Mouse (Mus musculus) adrenal gland, adult 2 months (tissue): ENCODE data around the gene Qsox1. TPM values are rescaled to one million over a fixed set of nuclear protein-coding genes. Genes with fewer than 3 reads are reported as not detected.
A peak's percentile ranks its signal among the peaks of the same experiment; 100 is the strongest.

Experiments used
- DNase-seq: peaks from one replicate; pipeline ENCODE4 v3.0.0; 2021
- polyA plus RNA-seq: library from polyadenylated mRNA; depleted of rRNA; stranded (reverse); fragments of >200 nt; gene quantifications from 2 replicates; pipeline ENCODE4 v1.2.3, GENCODE M21; 2012; rRNA removed
- total RNA-seq, 2 experiments: library from RNA; stranded (reverse); gene quantifications; 2 replicates each; pipeline ENCODE4 v1.2.3; 2021

Qsox1 gene
- total and polyA plus RNA-seq, 3 experiments = 49.6 to 82.6 (median 71.8) TPM

DNA sequence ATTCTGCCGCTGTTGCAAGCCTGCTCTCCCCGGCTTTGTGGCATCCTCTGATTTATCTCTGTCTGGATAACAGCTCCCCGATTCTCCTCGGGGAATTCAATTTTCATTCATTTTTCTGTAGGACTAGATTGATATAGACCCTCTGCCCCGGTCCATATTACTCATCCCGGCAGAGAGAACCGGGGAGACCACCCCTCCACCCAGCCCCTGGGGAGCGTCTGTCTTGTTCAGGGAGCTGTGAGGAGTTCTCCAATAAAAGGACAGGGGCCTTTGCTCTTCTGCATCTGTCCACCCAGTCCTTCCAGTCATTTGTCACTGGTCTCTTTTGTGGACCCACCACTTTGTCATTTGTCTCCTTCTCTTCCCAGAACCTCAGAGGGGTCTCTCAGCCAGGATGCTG is 65.7 kb downstream of the Qsox1 start:
- no peak for DNase-seq

DNA sequence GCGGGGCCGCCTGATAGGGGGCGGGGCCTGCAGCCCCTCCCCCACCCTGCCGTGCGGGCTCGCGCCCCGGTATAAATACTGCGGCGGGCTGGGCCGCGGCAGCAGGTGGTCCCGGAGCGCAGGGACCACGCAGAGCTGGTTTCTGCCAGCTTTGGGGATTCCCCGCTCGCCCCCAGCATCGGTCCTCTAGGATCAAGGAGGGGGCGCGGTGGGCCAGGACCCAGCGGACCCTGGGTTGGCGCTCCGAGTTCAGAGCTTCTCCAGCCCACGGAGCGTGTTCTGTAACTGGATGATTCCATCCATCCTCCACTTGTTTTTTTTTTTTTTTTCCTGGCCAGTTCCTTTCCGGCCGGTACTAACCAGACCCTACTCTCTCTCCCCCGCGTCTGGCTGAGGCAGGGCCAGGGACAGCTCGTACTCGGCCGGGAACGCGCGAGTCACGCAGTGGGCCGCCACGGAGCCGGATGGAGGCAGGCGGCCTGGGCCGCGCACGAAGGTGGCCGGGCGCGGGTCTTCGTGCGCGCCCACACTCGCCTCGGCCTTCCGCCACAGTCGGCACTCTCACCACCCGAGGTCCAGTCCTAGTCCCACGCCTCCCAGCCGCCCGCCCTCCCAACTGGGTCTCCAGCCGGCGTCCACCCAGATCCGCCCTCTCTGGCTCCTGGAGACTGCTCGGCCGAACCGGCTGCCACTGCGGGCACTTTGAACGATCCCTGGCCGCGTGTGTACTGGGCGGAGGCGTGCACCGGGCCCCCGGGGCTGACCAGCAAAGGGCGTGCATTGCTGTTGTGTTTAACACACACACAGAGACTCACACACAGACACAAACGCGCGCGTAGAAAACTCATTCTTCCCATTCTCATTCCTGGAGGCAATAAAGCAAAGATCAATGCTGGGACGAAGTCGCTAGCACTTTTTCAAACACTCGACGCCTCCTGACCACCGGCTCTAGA is 70.0 kb downstream of the Qsox1 start:
- peak; percentile 44 for DNase-seq

DNA sequence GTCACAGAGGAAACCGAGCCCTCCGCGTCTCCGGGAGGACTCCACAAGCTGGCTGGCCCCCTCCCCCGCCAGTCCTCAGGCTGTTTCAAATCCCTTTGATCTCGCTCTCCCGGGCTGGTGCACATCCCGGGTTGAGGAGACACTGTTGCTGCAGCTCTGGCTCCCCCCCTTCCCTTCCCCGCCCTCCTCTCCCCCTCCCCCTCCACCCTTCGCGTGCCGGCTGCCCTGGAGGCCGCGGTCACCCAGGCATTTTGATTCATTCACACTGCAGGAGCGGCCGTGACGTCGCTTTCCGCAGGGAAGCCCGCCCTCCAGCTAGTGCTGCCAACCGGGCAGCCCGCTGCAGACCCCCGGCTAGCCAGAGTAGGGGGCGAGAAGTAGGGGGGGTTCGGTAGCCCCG is 70.7 kb downstream of the Qsox1 start:
- DNase-seq = no peak

DNA sequence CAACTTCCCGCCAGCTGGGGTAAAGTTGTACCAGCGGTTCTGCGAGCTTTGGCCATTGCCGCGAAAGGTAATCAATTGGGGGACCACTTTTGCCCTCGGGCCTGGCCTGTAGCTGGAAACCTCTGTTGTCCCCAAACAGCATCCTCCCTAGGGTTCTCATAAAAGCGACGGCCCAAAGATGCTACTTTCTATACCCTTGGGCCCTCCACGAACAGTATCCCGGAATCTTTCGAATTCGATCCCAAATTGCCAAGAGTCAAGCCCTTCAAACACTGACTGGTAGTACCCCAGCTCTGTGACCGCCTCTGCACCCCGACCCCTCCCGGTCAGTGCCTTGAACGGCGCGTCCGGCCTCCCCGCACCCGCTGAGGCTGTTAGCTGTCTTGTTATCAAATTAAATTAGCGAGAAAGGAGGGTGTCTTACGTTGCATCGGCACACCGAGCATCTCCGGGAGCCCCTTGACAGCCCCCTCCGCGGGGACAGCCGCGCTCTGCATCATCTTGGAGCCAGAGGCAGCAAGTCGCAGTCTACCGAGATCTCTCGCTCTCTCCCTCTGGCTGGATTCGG is 71.2 kb downstream of the Qsox1 start:
- DNase-seq = no peak

DNA sequence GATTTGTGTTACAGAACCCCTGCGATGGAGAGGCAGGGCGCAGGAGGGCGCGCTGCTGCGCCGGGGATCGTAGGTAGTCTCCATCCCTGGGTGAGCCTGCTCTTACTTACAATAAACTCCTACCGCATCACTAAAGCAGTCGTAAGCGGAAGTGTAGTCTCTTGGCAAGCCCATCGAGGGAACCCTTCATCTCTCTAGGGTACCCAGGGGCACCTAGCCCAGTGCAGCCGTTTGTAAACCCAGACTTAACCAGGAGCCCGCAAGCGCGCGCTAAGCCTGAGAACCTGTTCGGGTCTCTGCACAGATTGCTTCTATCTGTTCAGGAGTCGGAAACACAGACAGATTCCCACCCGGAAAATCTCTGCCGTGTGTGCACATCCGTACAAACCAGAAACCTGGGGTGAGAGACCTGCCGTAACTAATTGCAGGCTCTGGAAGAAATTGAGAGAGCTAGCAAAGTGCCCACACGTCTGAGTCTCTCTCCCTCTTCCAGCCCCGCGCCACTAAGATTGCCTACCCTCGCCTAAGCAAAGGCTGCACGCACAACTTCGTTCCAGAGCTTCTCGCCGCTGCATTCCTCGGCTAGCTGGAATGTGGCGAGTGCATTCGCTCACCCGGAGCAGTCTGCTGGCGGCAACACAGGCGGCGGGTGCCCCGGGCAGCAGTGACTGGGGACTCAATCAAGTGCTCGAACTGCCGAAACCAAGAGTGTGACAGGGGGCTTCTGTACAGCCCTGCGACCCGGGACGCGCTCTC is 71.9 kb downstream of the Qsox1 start:
- peak; percentile 39 for DNase-seq

DNA sequence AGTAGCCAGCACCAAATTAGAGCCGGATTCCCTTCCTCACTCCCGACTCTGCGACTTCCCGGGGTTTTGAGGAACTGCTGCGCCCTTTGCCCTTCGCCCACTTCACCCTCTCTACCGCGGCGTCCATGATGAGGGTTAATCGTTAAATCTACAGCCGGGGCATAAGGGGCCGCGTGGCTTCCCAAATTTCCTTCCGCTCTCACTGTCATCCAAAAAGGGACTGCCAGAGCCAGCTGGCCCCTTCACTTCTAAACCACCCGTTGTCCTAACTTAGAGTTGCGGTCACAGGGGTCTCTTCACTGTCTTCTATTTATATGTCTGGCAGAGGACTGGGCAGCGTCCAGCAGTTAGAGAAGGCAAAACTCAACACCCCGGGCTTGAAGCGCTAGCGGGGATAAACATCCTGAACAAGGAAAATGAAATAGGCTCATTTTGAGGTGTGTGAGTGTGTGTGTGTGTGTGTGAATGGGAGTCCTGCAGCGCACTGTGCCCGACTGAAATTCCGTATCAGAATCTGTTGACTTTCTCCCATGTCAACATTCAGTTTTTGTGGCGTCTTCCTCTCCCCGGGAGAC is 74.8 kb downstream of the Qsox1 start:
- no peak for DNase-seq

DNA sequence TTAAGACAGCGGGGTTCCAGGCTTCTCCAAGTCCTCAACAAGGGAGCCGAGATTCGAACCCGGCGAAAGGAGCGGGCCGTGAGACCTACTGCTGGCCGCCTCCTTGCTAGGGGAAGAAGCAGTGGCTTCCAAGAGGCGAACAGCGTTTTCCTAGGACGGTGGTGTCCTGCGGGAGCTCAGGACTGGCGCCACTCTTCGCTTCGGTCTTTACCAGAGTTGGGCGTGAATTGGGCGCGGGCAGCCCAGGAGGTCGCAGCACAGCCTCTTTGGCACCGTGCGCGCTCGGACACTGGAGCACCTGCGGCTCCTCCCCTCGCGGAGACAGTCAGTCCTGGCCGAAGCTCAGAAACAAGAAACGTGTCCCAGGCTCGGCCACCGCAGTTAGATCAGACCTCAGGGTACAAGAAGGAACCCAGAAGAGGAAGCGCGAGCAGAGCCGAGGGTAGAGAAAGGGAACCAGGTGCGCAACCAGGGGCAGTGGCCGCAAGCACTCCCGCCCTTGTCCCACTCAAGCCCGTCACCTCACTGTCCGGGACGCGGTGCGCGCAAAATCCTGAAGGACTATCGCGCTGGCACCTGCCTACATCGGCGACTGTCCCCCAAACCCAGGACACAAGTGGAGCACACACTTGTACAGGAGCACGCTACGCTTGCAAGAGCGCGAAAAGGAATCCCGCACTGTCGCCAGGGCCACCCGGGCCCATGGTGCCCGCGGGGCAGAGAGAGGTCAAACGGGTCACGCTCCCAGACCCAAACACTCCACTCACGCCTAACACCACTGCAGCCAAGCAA is 75.5 kb downstream of the Qsox1 start:
- DNase-seq = peak; percentile 4

DNA sequence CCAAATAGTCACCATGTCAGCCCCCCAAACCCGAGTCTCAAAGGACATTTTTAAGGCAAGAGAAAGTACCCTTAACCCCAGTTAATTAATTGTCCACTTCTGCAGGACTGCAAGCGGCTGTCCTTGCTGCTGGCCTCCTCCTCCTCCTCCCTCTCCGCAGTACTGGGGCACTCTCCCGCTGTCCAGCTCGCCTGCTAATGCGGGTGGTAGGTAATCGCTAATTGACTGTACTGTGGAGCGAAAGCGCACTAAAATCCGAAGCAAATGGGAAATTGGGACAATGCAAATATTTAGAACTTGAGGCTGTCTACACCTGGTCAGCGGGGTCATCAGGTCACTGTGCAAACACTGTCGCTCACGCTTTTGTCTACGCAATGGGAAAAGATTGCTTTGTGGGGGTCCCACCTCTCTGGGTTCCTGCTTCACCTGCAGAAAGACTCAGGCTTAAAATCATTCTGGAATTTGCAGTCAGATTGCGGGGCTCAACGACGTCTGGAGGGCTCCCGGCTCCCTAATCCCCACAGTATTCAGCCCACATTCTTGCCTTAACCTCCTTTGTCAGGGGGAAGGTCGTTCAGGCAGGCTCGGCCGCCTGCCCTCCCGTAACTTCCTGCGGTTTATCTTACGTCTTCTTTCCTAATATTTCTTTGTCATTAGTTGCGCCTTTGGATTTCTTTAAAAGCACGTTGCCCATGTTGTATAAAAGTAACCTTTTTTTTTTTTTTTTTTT is 76.4 kb downstream of the Qsox1 start:
- DNase-seq = no peak

DNA sequence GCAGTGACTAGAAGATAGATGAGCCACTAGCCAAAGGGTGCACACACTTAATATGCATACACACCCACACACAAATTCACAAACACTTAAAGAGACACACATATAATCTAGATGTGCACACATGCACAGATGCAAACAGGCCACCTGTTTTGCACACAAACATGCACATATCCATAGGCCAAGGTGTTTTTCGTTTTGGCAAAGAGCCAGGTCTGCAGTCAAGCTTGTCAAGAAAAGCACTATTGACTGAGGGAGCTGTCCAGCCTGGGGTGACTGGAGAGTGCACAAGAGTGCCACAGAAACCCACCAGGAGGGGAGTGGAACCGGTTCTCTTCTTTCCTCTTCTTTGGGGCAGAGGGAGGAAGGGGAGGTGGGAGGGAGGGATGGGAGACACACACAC is 81.5 kb downstream of the Qsox1 start:
- DNase-seq = no peak

DNA sequence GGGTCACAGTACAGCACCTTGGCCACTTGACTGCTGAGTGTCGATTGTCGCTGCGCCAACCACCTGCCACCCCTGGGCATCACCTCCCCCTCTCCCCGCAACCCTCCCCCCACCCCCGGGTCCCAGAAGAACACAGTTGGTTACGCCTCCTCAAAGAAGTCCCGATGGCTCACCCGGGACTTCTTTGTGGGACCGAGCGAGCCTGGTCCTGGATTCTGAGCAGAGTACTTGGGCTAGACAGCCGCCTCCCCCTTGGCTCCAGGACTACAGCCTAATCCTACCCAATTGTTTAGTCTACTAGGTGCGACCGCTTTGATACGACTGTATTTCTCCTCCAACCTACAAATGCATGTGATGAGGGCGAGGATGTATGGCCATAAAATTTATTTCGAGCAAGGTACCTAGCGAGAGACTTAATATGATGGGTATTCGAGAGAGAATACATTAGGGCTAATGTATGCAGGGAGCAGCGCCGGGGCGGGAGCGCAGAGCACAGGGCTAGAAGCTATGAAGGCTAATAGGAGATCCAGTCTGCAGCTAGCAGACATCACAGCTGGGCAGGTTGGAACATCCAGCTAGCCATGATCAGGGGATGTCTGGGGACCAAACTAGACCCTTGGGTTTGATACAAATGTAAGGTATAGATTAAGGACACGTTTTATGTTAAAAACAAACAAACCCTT is 83.4 kb downstream of the Qsox1 start:
- no peak for DNase-seq

DNA sequence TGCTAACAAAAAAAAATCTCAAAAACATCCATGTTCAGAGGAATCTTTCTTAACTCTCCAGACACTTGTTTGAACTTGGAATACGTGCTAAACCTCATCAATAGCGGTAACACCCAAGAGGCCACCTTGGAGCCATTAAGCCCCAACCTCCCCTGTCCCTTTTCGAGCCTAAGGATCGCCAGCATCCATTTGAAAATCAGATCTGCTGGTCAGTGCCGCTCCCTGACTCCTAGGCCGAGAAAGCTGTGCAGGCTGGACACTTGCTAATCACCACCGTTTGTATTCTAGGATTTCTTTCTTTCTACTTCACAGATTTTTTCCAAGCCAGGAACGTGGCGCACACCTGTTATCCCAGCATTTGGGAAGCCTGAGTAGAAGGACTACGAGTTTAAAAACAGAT is 84.9 kb downstream of the Qsox1 start:
- DNase-seq = no peak

Other genes starting within 250 kb of the Qsox1 start
- under 1 TPM in 1 of 2 experiments, not detected in 1; 0.10 TPM for gene Lhx4, start 61.2 kb downstream of the Qsox1 start, total RNA-seq
- 0.02 TPM in 1 of 2 replicates, not detected in the other for gene Lhx4, start 61.2 kb downstream of the Qsox1 start, polyA plus RNA-seq
- 10 to 100 TPM; 27.3 to 32.7 TPM for gene Cep350, start 160.4 kb upstream of the Qsox1 start, total RNA-seq
- 1.7 TPM in 2 replicates for gene Cep350, start 160.4 kb upstream of the Qsox1 start, polyA plus RNA-seq
- 100 to 1,000 TPM in 1 of 2 experiments, 10 to 100 TPM in 1; 98.7 to 163 TPM for gene Tor1aip2, start 222.5 kb upstream of the Qsox1 start, total RNA-seq
- 44.6 and 52.6 TPM in 2 replicates for gene Tor1aip2, start 222.5 kb upstream of the Qsox1 start, polyA plus RNA-seq
- 100 to 1,000 TPM in 1 of 2 experiments, 10 to 100 TPM in 1; 85.6 to 141 TPM for gene Tor1aip1, start 223.6 kb upstream of the Qsox1 start, total RNA-seq
- gene Tor1aip1, start 223.6 kb upstream of the Qsox1 start, polyA plus RNA-seq = 75.3 and 88.5 TPM in 2 replicates